Mouse (Mus musculus) A20 (cell line): ENCODE data around the gene Stt3a.

Source experiments
- DNase-seq: peaks from one replicate; pipeline ENCODE4 v3.0.0-alpha.2; 2011; ENCODE audit warnings: low read depth, low spot score

Gene Stt3a

DNA sequence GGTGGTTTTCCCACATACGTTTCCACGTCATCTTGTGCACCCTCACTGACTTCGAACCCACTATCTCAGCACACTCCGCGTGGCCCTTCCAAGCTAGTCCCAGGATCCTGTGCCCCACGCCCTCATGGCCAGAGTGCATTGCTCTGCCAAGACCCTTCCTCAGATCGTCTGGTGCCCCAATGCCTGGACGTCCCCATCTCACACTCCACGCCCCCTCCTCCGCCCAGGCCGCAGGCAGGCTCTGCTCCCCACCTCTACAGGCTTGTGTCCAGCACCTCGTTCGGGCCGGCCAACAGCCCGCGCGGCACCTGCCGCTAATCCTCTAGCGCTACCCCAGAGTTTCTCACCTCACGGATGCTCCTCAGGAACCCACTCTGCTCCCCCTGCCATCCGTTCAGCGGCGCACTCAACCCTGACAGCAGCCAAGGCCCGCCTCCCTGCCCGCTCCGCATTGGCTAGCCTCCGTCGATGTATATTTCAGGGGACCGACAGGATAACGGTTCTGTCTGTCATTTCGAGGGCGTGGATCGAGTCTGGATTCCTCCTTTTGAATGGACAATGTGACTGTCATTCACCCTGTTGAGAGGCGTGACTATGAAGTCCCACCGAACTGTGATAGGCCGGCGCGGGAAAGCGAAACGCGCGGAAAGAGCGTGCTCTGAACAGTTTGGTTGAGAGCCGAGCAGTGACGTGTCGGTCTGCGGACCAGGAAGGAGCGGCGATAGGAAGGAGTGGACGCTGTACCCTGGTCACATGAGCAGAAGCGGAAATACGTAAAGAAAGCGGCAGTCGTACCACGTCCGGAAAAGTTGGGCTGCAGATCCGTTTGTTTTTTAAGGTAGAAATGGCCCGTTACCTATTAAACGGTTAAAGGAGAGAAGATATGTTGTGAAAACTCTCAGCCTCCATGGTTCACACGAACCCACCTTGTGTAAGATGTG lies at the start of gene Stt3a:
Stt3a (minus strand) TSS at position 477 of the 941 bp plus-strand sequence.
- DNase-seq = peak; percentile 99

DNA sequence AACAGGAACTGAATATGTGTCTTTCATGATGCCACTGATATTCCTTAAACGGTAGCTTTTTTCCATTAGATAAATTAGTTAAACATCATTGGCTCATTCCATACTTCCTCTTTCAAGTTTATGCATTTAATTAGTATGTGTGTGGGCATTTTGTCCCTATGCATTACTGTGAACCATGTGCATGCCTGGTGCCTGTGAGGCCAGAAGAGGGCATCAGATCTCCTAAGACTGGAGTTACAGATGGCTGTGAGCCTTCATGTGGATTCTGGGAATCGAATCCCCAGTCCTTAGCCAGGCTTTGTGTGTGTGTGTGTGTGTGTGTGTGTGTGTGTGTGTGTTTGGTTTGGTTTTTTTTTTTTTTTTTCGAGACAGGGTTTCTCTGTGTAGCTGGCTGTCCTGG lies 47.0 kb upstream of the Stt3a start:
- peak; percentile 16 for DNase-seq

DNA sequence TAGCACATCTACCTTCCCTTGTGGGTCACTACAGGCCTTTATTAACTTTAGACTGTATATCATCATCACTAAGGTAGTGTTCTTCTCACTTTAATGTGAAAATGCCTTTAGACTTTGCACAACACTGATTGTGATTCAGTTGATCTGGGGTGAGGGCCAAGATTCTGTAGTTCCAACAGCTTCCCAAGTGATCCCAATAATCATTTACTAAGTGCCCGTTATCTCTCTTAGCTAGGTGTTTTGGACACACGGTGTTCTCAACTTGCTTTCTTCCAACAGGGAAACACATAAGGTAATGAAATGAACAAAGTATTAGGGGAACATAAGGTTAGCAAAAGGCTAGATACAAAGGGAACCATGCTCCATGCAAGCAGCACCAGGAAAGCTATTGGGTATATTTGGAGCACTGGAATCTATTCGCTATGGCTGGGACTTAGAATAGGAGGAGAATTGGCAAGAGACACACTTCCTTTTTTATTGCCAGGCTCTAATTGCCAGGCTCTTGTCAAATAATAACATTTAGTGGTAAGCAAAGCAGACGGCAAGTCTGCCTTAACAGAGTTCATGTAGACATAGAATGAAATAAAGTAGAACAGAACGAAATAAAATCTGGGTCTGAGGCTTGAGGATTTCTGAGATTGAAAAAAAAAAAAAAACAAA lies 40.8 kb upstream of the Stt3a start:
- no peak for DNase-seq

DNA sequence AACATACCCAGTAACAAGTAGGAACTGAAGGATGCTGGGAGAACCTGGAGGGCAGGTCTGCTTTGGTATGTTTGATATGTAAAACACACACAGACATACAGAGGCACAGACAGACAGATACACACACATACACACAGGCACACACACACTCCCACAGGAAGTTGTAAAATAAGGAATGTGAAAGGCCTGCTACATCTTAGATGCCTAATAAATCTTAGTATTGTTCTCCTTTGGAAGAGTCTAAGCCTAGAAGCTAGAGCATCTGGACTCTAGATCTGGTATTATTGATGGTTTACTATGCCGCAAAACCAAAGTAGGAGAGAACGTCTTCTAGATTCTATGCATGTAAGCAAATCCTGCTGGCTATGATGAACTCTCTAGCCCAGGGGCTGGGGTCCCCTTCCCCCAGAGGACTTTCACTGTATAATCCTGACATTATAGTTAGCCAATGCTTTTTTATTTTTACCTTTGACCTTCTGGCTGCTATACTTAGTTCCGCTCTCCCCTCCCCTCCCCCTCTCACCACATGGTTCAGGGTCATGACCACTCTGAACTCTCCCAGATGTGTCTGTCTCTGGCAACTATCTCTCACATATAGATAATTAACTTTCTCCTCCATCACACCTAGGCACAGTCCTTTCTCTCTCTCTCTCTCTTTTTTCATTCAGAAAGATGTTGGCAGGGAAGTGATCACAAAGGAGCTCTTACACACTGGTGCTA lies 37.9 kb upstream of the Stt3a start:
- no peak for DNase-seq

GRCm38 (mm10) chr9:36803926-36804325 lies 36.4 kb upstream of the Stt3a start:
- DNase-seq = no peak

GRCm38 (mm10) chr9:36803386-36803785 lies 35.9 kb upstream of the Stt3a start:
- DNase-seq = no peak

GRCm38 (mm10) chr9:36802951-36803350 lies 35.5 kb upstream of the Stt3a start:
- DNase-seq = no peak

DNA sequence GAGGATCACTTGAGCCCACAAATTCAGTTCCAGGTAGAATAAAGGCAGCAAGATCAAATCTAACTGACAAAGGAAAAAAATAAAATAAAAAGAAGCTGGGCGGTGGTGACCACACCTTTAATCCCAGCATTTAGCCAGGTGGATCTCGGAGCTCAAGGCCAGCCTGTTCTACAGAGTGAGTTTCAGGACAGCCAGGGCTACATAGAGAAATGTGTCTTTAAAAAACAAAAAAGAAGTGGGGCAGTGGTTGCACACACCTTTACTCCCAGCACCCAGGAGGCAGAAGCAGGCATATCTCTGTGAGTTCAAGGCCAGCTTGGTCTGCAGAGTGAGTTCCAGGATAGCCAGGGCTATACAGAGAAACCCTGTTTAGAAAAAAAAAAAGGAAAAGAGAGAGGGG lies 34.5 kb upstream of the Stt3a start:
- DNase-seq = no peak

DNA sequence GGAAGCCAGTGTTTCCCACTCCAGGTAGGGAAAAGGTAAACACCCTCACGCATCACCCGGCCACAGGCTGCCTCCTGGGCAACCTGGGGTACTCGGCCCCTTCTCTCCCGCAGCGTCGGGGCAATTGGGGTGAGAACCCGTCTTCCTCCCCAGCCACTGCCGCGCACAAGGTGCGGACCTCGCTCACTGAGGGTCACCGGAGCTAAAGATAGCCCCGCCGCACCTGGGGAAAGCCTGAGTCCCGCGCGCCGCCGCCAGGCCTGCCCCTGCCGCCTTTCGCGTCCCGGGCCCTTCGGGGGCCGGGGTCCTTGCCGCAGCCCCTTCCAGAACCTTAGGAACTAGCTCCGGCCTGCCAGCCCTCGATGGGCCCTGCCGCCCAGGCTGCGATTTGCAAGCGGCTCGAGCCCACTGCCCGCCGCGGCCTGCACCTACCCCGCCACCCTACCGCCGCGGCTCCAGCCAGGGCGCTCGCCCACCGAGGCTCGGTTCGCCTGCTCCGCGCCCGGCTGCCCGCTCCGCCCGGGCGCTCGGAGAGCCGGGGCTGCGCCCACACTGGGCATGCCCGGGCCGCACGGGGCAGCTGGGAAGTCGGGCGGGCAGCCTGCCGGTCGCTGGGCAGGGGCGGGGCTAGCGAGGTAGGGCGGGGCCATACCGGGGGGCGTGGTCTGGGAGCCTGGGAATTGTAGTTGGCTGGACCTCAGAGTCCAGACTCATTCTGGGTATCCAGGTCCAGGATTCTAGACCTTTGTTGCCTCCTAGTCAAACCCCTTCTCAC lies 29.5 kb upstream of the Stt3a start, which contains the start of gene Ei24:
Ei24 (minus strand) TSS at position 613 of the 775 bp plus-strand sequence.
- peak; percentile 78 for DNase-seq

DNA sequence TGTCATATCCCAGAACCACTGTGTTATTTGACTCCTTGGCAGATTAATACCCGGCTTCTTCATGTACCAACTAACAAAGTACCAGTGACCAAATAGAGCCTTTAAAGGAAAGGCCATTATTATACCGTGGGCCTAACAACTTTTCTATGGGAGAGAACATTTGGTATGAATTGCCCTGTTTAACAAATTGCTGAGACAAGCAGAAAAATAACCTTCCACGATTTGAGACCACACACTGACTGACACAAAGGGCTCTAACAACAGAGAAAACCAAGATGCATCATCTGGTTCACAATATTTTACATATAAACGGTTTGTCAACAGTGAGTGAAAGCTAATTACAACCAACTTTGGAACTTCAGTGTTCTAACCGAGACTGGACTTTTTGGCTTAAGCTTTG lies 28.7 kb upstream of the Stt3a start:
- no peak for DNase-seq

GRCm38 (mm10) chr9:36795556-36795955 lies 28.1 kb upstream of the Stt3a start:
- DNase-seq = no peak

- DNase-seq = no peak
These were observed 27.0 kb upstream of the Stt3a start for GRCm38 (mm10) chr9:36794487-36794886.

DNA sequence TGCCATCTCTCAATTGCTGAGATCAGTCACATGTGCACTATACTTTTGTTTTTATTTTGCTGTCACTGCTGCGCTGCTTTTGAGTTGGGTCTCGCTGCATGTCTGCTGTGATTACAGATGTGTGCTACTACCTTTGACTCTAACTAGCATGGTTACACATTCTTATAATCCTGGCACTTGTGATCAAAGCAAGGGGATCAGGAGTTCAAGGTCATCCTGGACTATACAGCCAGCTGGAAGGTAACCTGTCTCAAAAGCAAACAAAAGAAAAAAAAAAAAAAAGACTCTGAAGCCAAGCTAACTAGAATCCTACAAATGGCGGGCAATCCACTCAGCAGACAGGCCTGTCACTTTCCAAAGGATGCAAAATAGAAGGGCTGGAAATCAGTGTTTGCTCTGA lies 24.7 kb upstream of the Stt3a start:
- no peak for DNase-seq

DNA sequence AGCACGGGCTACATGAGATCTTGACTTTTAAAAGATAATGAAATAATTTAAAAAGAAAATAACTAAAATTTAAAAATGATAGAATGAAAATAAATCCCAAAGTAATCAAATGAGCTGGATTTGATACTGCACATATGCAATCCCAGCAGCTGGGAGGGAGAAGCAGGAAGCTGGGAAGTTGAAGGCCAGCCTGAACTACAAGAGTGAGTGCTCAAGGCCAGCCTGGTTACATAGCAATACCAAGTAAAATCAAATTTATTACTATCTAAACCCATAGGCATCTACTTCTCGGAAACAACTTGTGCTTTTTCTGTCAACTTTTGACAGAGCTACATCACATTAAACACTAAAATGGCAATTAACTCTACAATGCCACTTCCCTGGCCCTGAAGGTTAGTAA lies 16.4 kb upstream of the Stt3a start:
- DNase-seq = no peak

GRCm38 (mm10) chr9:36769048-36769413 lies 1.6 kb upstream of the Stt3a start:
- peak; percentile 58 for DNase-seq

GRCm38 (mm10) chr9:36768156-36769047 lies 923 bp upstream of the Stt3a start:
- no peak for DNase-seq

- no peak for DNase-seq
These were observed 3.1 kb downstream of the Stt3a start for GRCm38 (mm10) chr9:36764378-36764777.

DNA sequence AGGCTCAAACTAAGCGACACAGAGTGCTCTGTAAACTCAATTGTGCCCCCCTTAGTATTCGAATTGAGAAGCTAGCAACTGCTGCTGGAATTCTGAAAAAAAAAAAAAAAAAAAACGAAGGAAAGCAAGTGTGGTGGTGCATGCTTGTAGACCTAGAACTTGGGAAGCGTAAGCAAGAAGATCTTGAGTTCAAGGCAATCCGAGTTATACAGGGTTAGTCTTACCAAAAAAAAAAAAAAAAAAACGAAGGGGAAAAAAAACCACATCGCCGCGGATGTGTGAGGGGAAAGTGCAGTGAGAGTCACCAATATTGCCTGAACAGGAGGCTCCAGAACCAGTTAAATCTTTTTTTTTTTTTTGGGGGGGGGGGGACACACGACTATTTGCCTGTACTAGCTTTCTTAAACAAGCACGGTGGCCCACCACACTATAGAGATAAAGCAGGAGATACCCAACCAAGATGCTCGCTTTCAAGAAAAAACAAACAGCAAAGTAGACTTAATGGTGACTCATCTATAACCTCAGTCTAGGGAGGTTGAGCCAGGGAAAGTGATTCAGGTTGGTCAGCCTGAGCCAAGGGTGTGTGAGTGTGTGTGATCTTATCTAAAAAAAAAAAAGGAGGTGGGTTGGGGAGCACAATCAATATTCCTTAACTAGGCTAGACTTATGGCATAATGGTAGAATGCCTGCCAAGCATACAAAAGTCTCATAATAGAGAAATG lies 40.3 kb downstream of the Stt3a start, which contains the start of gene Chek1:
Chek1 (minus strand) TSS at position 32 of the 722 bp plus-strand sequence.
- peak; percentile 62 for DNase-seq
